Mouse (Mus musculus) liver, embryonic 13.5 days (tissue): Measurements from ENCODE around the gene Esyt3. TPM values are rescaled to one million over a fixed set of nuclear protein-coding genes. Genes with fewer than 3 reads are reported as not detected.

ENCODE experiments used
- ATAC-seq: fragments of 200-750 bp; cut with Nextera tagmentation; 2 replicates; pipeline ENCODE4 v1.8.0; 2017; ENCODE audit warnings: low read depth, mild to moderate bottlenecking, moderate number of reproducible peaks, moderate library complexity
- DNase-seq: peaks from one replicate; pipeline ENCODE4 v3.0.0; 2022
- H3K27ac ChIP-seq: fragments of 300-500 bp; sonication (generic); 2 replicates; pipeline ENCODE4 v1.5.1; 2015; ENCODE audit warnings: moderate library complexity, mild to moderate bottlenecking, inconsistent platforms
- H3K27me3 ChIP-seq: fragments of 300-500 bp; sonication (generic); 2 replicates; pipeline ENCODE4 v1.6.1; 2015; ENCODE audit warnings: mild to moderate bottlenecking, inconsistent platforms
- H3K36me3 ChIP-seq: fragments of 300-500 bp; sonication (generic); 2 replicates; pipeline ENCODE4 v1.6.1; 2015; ENCODE audit warnings: mild to moderate bottlenecking, inconsistent platforms
- H3K4me1 ChIP-seq: fragments of 300-500 bp; sonication (generic); replicated peaks from 2 replicates; pipeline ENCODE4 v1.6.1; 2015; ENCODE audit warnings: inconsistent platforms
- H3K4me2 ChIP-seq: fragments of 300-500 bp; sonication (generic); 2 replicates; pipeline ENCODE4 v1.6.1; 2015; ENCODE audit warnings: inconsistent platforms, mild to moderate bottlenecking, moderate library complexity
- H3K4me3 ChIP-seq: fragments of 300-500 bp; sonication (generic); replicated peaks from 2 replicates; pipeline ENCODE4 v1.5.1; 2015; ENCODE audit warnings: mild to moderate bottlenecking, inconsistent platforms
- H3K9ac ChIP-seq: fragments of 300-500 bp; sonication (generic); 2 replicates; pipeline ENCODE4 v1.6.1; 2015; ENCODE audit warnings: mild to moderate bottlenecking, inconsistent platforms
- H3K9me3 ChIP-seq: fragments of 300-500 bp; sonication (generic); replicated peaks from 2 replicates; pipeline ENCODE4 v1.6.1; 2016; ENCODE audit warnings: inconsistent platforms
- WGBS: fragments of 180-500 bp; shearing (Covaris S2); methylation state at CpG from one replicate; pipeline ENCODE4 v1.1.7; 2015; ENCODE audit not compliant: insufficient replicate concordance; 5-methylcytosine and 5-hydroxymethylcytosine counted together
- polyA plus RNA-seq: library from polyadenylated mRNA; unstranded; fragments of >200 nt; fragmentation: Nextera tagmentation; extraction: Ambion mirVana; gene quantifications from 2 replicates; pipeline ENCODE4 v1.2.1, GENCODE M21; 2015

The Esyt3 gene
- polyA plus RNA-seq, 1 experiment from 2014 or later: 0.03 TPM

DNA sequence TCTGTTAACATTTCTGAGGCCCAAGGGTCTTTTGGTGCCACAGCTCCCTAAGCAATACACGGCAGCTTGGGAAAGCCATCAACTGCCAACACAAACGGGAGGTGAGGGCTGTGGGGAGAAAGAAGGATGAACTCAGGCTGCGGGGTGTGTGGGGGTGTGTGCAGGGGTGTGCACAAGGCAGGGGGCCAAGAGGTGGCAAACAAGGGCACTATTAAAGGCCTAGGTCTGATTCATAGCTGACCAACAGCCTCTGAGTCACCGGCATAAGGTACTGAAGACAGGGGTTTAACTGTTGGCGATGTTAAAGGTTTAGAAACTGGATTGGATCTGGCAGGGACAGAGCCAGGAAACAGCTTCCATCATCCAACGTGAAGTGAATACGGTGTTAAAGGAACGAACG, 30.5 kb upstream of the Esyt3 start:
- ATAC-seq: no peak
- Histone ChIP-seq H3K4me2 (no peak overlapping the region), H3K4me3 (no peak overlapping the region), H3K9me3 (no peaks in the 10 kb centered on the region), H3K27ac (no peak overlapping the region), H3K36me3 (0 out of 2 replicates have a peak, but pooled peaks cover 8% of the 10 kb centered on the region), H3K27me3 (no peaks in the 10 kb centered on the region; the same call in 1 of the 2 replicates), H3K9ac (no peak overlapping the region), H3K4me1 (peaks cover 9% of the 10 kb centered on the region)
- no peak for DNase-seq
- WGBS: 62% methylated on average over 9 of the region's 9 CpGs

GRCm38 (mm10) chr9:99388078-99388477, 29.7 kb upstream of the Esyt3 start:
- no peaks in the 10 kb centered on the region; the same call in 1 of the 2 replicates for H3K27me3 ChIP-seq
- H3K4me2 ChIP-seq: no peak overlapping the region
- no peak overlapping the region for H3K27ac ChIP-seq
- no peak overlapping the region for H3K9ac ChIP-seq
- DNase-seq: no peak
- H3K9me3 ChIP-seq: no peaks in the 10 kb centered on the region
- 54% methylated on average over 5 of the region's 5 CpGs for WGBS
- no peak for ATAC-seq
- H3K4me1 ChIP-seq: peaks cover 9% of the 10 kb centered on the region
- H3K36me3 ChIP-seq: 0 out of 2 replicates have a peak, but pooled peaks cover 8% of the 10 kb centered on the region
- no peak overlapping the region for H3K4me3 ChIP-seq

DNA sequence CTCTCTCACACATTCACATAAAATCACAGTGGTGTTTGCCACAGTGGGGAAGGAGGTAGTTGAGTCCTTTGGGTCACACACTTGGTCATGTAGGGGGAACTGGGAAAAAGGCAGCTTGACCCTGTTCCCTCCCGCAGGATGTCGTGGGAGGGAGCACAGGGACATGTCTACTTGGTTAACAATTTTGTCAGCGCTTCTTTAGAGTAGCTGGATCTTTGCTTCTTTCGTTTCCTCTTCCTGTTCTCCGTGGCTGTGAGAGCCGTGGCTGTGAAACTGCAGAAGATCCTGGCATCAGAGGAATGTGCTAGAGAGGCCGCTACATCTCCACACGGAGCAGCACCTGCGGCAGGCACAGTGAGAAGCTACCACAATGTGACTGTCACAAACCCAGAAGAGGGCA, 24.2 kb upstream of the Esyt3 start:
- H3K4me2 ChIP-seq: no peak overlapping the region
- ATAC-seq (no peak), DNase-seq (no peak)
- no peak overlapping the region for H3K9ac ChIP-seq
- 44% methylated on average over 9 of the region's 9 CpGs for WGBS
- no peak overlapping the region for H3K4me3 ChIP-seq
- H3K9me3 ChIP-seq: no peaks in the 10 kb centered on the region
- peaks cover 5% of the 10 kb centered on the region; the same call in 1 of the 2 replicates for H3K4me1 ChIP-seq
- H3K27ac ChIP-seq: no peak overlapping the region
- H3K27me3 ChIP-seq: 0 out of 2 replicates have a peak, but pooled peaks cover 3% of the 10 kb centered on the region
- no peaks in the 10 kb centered on the region for H3K36me3 ChIP-seq

GRCm38 (mm10) chr9:99379194-99379593, 20.8 kb upstream of the Esyt3 start:
- ATAC-seq (no peak), DNase-seq (no peak)
- no peak overlapping the region for H3K27ac ChIP-seq
- no peak overlapping the region for H3K4me2 ChIP-seq
- no peaks in the 10 kb centered on the region for H3K9me3 ChIP-seq
- H3K4me3 ChIP-seq: no peak overlapping the region
- H3K27me3 ChIP-seq: 0 out of 2 replicates have a peak, but pooled peaks cover 3% of the 10 kb centered on the region
- 39% methylated on average over 5 of the region's 5 CpGs for WGBS
- peaks cover 3% of the 10 kb centered on the region; the same call in 1 of the 2 replicates for H3K4me1 ChIP-seq
- no peaks in the 10 kb centered on the region for H3K36me3 ChIP-seq
- H3K9ac ChIP-seq: no peak overlapping the region

DNA sequence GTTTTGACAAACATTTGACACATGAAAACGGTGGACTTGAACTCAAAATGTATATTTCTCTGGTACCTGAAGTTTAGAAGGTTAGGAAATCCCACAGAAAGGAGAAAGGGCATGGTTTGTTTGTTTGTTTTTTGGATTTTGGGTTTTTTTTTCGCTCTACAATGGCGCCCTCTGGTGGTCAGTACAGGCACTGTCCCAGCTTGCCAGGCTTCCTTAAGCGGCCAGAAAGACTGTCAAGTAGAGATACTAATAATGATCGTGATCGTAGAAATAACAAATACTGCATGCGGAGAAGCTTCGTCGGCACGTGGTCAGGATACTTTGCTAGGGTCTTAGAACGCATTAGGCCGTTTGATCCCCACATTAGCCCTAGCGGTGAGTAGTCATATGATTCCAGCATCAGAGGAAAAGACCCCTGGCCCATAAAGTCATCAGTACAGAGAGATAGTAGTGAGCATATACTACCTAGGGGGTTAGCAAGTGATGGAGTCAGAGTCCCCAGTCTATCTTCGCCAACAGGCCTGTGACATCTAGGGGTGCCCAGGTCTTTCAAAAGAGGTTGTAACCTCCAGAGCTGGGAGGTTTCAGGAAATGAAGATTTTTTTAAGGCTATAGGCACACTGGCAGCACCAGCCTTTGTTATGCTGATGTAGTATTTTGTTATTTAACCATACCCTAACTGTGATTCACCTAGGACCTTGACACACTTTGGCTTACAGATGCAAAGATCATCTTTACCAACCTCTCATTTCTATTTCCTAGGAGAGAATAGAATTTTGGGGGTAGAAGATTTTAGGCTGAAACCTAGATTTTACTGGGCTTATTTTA, 18.4 kb upstream of the Esyt3 start:
- Histone ChIP-seq H3K27me3 (0 out of 2 replicates have a peak, but pooled peaks cover 3% of the 10 kb centered on the region), H3K9ac (no peak overlapping the region), H3K9me3 (no peaks in the 10 kb centered on the region), H3K4me2 (no peak overlapping the region), H3K4me1 (0 out of 2 replicates have a peak, but pooled peaks cover 2% of the 10 kb centered on the region), H3K27ac (no peak overlapping the region), H3K4me3 (no peak overlapping the region), H3K36me3 (no peaks in the 10 kb centered on the region)
- 7% methylated on average over 14 of the region's 14 CpGs for whole genome bisulfite sequencing
- DNase-seq (peak; percentile 14), ATAC-seq (no peak)

DNA sequence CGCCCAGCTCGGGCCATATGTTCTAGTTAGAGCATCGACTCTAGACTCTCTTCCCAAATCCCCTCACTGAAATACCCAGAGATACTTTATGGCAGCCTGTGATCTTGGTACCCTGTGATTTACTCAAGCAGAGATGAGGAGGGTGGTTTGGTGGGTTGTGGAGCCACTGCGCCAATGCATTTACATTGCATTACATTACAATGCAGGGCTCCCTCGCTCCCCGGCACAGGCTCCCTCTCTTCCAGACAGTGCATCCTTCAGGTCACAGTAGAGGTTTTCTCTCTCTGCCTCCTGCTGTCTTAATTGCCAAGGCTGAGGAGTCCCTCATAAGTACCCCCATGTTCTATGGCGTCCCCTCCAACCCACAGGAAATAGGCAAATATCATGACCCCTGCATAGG, 10.1 kb upstream of the Esyt3 start:
- no peak for ATAC-seq
- Histone ChIP-seq H3K27me3 (peaks cover 7% of the 10 kb centered on the region; the same call in 1 of the 2 replicates), H3K4me2 (no peak overlapping the region), H3K36me3 (no peaks in the 10 kb centered on the region), H3K9ac (no peak overlapping the region), H3K27ac (no peak overlapping the region), H3K4me3 (no peak overlapping the region), H3K9me3 (no peaks in the 10 kb centered on the region), H3K4me1 (no peaks in the 10 kb centered on the region)
- DNase-seq: no peak
- 67% methylated on average over 7 of the region's 7 CpGs for WGBS

DNA sequence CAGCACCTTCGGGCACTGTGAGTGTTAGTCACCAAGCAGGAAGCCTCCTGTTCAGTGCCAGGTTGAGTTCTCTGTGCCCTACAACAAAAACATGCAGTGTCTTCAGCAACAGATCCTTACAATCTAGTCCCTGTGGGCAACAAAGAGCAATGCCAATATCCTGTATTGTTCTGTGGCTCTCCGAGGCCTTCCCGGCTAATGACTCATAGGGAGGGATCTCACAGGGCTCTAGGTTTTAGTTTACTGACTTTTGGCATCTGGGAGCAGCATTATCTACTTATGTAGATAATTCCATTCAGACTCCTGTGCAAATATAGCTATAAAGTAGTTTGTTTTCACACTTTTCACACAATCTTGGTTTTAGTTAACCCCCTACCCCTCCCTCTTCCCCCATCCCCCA, 7.5 kb upstream of the Esyt3 start:
- Histone ChIP-seq H3K27me3 (peaks cover 12% of the 10 kb centered on the region; the same call in 1 of the 2 replicates), H3K4me2 (no peak overlapping the region), H3K4me1 (no peaks in the 10 kb centered on the region), H3K9ac (no peak overlapping the region), H3K36me3 (no peaks in the 10 kb centered on the region), H3K4me3 (no peak overlapping the region), H3K27ac (no peak overlapping the region), H3K9me3 (no peaks in the 10 kb centered on the region)
- DNase-seq (no peak), ATAC-seq (no peak)
- WGBS: 39% methylated on average over 3 of the region's 3 CpGs

DNA sequence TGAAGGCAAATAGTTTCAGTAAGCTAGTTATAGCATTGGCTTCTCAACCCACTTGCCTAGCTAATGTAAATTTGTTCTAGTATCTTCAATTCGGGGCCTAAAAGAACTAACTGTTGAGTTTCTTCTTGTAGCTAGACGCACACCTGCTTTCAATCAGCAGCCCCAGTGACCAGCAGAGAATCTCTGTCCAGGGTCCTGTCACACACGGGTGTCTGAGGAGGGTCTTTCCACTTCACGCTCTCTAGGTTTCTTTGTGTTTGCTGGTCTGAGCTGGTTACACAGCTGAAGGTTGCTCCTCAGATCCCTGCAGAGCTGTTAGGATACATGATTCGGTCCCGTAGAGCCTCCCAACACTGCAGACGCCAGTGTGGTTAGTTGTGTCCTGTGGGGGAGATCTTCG, 4.7 kb upstream of the Esyt3 start:
- H3K27me3 ChIP-seq: peaks cover 39% of the 10 kb centered on the region
- ATAC-seq: no peak
- H3K27ac ChIP-seq: no peak overlapping the region
- H3K4me3 ChIP-seq: no peak overlapping the region
- H3K9ac ChIP-seq: no peak overlapping the region
- no peaks in the 10 kb centered on the region for H3K9me3 ChIP-seq
- no peak for DNase-seq
- no peaks in the 10 kb centered on the region for H3K36me3 ChIP-seq
- WGBS: 49% methylated on average over 8 of the region's 8 CpGs
- H3K4me1 ChIP-seq: peaks cover 3% of the 10 kb centered on the region; the same call in 1 of the 2 replicates
- H3K4me2 ChIP-seq: no peak overlapping the region

DNA sequence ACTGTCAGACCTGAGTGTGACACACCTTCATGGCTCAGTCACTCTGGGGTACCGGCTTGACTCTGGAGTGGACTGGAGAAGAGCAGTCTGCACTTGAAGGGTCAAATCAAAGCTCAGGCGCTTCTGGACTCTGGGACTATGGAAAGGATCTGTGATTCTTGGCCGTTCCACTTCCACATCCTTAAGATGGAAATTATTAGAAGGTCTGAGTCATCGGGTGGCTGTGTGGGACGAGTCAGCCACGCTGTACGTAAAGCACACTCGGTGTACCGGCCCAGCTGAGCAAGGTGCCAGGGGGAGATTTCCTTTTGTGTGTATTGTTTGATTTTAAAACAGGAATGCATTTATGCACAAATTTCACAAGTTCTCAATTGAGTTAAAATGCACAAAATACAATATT, 3.6 kb upstream of the Esyt3 start:
- 75% methylated on average over 9 of the region's 9 CpGs for WGBS
- ATAC-seq (no peak), DNase-seq (no peak)
- H3K4me3 ChIP-seq: no peak overlapping the region
- peaks cover 50% of the 10 kb centered on the region for H3K27me3 ChIP-seq
- H3K4me2 ChIP-seq: no peak overlapping the region
- H3K27ac ChIP-seq: no peak overlapping the region
- H3K9ac ChIP-seq: no peak overlapping the region
- no peaks in the 10 kb centered on the region for H3K9me3 ChIP-seq
- H3K36me3 ChIP-seq: no peaks in the 10 kb centered on the region
- H3K4me1 ChIP-seq: peaks cover 11% of the 10 kb centered on the region

DNA sequence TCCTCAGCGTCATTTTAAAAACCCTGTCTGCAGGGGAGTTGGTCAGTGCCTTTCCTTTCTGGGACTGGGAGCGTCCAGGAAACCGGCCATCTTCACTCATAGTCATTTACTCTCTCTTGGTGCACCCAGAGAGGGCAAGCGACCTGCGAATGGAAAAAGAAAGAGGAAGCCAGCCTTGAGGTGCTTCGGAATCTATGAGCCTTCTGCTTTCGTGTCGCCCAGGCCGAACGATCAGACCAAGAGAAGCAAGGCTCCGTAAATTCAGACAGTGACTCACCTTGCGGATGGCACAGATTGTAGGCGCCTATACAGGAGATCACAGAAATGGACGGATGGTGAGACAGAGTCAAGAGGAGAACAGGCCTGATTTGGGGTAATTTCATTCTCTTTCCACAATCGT, 655 bp upstream of the Esyt3 start:
- H3K9me3 ChIP-seq: no peaks in the 10 kb centered on the region
- H3K4me2 ChIP-seq: no peak overlapping the region
- H3K27ac ChIP-seq: no peak overlapping the region
- DNase-seq: no peak
- H3K27me3 ChIP-seq: peaks cover 70% of the 10 kb centered on the region
- no peak overlapping the region for H3K4me3 ChIP-seq
- H3K36me3 ChIP-seq: no peaks in the 10 kb centered on the region
- ATAC-seq: no peak
- no peak overlapping the region for H3K9ac ChIP-seq
- WGBS: 74% methylated on average over 15 of the region's 15 CpGs
- peaks cover 11% of the 10 kb centered on the region for H3K4me1 ChIP-seq

- 6% methylated on average over 19 of the region's 19 CpGs for WGBS
- Histone ChIP-seq H3K4me2 (peak overlapping the region; percentile 66), H3K27me3 (peaks cover 78% of the 10 kb centered on the region), H3K4me3 (peak overlapping the region; percentile 44), H3K9me3 (no peaks in the 10 kb centered on the region), H3K36me3 (no peaks in the 10 kb centered on the region), H3K4me1 (peaks cover 11% of the 10 kb centered on the region), H3K9ac (no peak overlapping the region), H3K27ac (no peak overlapping the region)
- ATAC-seq (no peak), DNase-seq (no peak)
Measured at GRCm38 (mm10) chr9:99357561-99357920, 816 bp downstream of the Esyt3 start.

DNA sequence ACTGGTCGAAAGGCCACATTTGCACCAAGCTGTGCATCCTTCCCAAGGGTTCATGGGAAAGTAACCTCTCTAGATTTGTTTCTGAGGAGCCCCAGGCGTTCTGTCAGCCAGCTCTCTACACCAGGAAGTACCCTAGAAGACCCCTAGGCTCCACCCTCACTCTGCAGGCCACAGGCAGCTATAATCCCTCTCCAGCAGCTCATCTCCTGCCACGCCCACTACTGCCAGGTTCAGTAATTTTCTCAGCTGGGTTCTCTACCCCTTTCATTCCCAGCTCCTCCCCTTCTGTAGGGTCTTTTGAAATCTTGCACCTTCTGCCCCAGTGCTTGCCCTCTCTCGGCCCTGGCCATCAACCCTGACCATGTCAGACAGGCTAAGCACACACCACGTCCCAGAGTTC, 2.4 kb downstream of the Esyt3 start:
- H3K27ac ChIP-seq: no peak overlapping the region
- no peak overlapping the region for H3K4me3 ChIP-seq
- DNase-seq (no peak), ATAC-seq (no peak)
- peaks cover 11% of the 10 kb centered on the region for H3K4me1 ChIP-seq
- no peaks in the 10 kb centered on the region for H3K9me3 ChIP-seq
- H3K4me2 ChIP-seq: no peak overlapping the region
- H3K27me3 ChIP-seq: peaks cover 73% of the 10 kb centered on the region
- WGBS: 35% methylated on average over 5 of the region's 5 CpGs
- H3K9ac ChIP-seq: no peak overlapping the region
- H3K36me3 ChIP-seq: no peaks in the 10 kb centered on the region
